Mouse (Mus musculus): ENCODE data around the gene Hnf1b.
A peak's percentile ranks its signal among the peaks of the same experiment; 100 is the strongest.

The Hnf1b gene

GRCm38 (mm10) chr11:83896430-83897410 lies 46.9 kb downstream of the Hnf1b start:
- no peak for DNase-seq (ENCODE audit: low spot score in 2 of 2)

DNA sequence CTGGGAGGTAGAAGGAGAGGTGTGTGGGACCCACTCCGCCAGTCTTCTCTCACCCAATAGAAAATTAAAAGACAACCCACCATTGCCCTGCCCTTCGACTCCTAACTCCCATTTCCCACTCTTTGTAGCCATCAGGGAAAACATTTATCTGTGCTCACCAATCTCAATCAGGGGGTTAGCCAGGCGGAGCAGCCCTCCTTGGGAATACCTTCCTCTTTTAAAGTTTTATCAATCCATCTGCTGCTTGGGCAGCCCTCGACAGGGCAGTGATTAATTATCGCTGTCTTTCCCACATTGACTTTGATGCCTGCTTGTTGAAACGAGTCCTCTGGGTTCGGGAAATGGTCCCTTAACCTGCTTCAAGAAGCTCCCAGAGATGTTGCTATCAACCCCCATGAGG lies 47.7 kb downstream of the Hnf1b start:
- DNase-seq (ENCODE audit: low spot score in 2 of 2), result no peak

DNA sequence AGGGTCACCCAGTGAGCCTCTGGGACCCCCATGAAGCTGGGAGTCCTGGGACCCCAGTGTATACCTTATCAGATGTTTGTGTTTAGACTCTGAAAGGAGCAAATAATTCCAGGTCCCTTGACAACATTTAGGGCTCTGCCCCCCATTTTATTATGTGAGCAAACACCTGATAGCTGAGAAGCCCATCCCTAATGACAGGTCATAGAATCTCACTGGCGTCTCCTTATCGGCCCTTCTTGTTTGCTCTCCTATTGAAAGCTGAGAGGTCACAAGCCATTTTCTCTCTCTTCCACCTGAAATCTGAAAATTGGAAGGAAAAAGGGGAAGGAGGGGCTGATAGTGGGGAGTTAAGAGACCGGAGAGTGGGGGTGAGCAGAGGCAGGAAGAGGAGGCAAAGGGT lies 52.9 kb downstream of the Hnf1b start:
- no peak for DNase-seq (ENCODE audit: low spot score in 2 of 2)

DNA sequence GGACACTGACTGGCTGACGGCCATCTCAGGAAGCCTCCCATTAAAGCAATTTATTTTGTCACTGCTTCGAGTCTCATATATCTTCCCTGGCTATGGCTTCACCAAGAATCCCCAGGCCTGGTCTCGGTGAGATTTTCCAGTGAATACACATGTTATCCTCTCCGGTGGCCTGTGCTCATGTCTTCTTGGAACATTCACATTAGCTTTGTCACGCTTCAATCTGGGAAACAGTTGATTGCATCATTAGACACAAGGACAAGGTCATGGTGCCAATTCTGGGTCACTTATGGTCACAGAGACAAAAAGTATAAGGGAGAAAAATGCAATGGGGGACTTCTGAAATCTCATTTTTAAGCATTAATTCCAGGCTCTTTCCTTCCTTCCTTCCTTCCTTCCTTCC lies 55.9 kb downstream of the Hnf1b start:
- no peak for DNase-seq (ENCODE audit: low spot score in 2 of 2)

DNA sequence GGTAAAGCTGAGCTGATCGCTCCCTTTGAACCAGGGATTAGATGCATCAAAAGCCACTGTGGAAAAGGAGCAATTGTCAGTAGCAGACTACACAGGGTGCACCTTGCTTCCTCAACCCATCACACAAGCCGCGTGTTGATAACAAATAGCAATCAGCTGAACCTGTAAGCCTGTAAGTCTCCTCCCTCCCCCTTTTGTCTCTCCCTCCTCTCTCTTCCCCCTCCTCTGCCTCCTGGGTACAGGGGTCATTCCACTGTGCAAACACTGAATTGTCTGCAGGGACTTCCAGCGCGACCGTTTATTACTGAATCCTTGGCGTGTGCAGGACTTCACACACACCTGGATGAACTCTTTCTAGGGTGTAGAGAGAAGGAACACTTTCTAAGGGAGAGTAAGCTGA lies 58.5 kb downstream of the Hnf1b start:
- DNase-seq (ENCODE audit: low spot score in 2 of 2), result no peak

GRCm38 (mm10) chr11:83913824-83914311 lies 64.0 kb downstream of the Hnf1b start:
- no peak for DNase-seq (ENCODE audit: low spot score in 2 of 2)

GRCm38 (mm10) chr11:83914501-83914900 lies 64.6 kb downstream of the Hnf1b start:
- no peak for DNase-seq (ENCODE audit: low spot score in 2 of 2)

DNA sequence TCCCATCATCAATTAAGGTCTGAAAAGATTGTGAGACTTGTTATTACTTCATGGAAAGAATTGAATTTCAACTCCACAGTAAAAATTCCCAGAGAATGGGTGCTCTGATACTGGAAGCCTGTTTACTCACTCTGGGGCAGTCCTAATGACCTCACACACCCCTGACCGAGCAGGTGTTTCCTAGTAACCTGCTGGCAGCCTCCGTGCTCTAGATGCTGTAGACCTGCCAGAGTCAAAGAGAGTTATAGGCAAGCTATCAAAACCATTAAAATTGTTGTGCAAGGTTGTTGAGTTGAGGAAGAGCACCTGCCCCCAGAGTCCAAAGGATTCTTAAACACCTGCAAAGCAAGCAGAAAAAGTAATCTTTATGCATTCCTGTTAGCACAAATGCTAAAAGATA lies 72.7 kb downstream of the Hnf1b start:
- no peak for DNase-seq (ENCODE audit: low spot score in 2 of 2)

DNA sequence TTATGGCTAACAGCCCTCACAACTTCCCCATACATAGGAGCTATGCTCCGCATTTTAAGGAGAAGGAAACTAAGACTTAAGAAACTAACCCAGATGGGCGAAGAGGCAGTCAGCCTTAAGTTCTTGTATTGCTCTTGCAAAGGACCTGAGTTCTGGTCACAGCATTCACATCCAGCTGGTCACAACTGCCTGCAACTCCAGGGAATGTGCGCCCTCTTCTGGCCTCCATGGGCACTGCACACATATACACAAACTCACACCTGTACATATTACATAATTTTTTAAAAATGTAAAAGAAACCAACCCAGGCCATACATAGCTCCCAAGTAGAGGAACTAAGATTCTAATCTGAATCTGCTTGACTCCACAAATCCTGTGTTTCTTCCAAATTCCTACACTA lies 77.2 kb downstream of the Hnf1b start:
- DNase-seq (ENCODE audit: low spot score in 2 of 2), result peak in 1 of 2 experiments; percentile 45

DNA sequence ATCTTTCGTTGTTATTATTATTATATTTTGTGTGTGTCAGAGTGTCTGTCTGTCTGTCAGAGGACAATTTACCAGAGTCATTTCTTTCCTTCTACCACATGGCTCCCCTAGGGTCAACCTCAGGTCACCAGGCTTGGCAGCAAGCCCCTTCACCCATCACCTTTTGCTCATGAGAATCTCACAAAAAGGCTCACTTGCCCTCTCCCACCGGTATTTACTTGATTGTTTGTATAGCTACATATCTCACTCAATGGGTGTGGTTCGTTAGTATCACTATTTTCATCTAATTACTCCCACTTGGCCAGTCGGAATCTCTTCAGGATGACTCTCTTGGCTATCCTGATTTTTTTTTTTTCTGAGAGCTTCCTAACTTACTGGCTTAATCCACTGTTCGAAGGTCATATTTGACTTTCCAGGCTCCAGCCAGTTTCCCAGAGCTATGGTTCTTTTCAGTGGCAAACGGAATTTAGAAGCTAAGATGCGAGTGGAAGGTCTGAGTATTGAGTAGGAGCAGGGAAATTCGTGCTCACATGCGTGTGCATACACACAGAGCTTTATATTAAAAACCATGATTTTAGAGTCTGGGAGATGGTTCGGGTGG lies 82.7 kb downstream of the Hnf1b start:
- DNase-seq (ENCODE audit: low spot score in 2 of 2), result no peak

DNA sequence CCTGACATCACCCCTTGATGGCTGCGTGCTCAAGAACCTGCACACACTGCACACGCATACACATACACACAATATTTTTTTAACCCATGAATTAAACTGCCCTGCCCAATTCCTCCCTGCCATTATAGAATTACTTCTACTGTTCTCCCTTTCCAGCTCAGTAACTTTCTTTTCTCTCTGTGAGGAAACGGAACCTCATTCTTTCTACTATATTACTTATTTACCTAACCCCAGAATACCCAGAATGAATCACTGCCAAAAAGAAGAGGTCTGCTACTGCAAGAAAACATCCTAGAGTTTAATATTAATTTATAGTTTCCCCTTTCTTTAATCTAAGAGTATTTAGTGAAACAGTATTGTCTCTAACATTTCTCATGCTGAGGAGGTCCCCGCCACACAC lies 83.5 kb downstream of the Hnf1b start:
- DNase-seq (ENCODE audit: low spot score in 2 of 2), result no peak

- DNase-seq (ENCODE audit: low spot score in 2 of 2), result peak; percentile 42 to 78
Measured at GRCm38 (mm10) chr11:83935986-83936665, 86.3 kb downstream of the Hnf1b start.

- no peak for DNase-seq (ENCODE audit: low spot score in 2 of 2)
Measured at GRCm38 (mm10) chr11:83938556-83938955, 88.7 kb downstream of the Hnf1b start.

- DNase-seq (ENCODE audit: low spot score in 2 of 2), result peak; percentile 71 to 89
Measured at GRCm38 (mm10) chr11:83941950-83942840, 92.3 kb downstream of the Hnf1b start, which contains the start of gene Ddx52. Gene Ddx52, plus strand, starts transcription at chr11:83942062.

All from spleen, postnatal 10 days (tissue).